Mouse (Mus musculus): ENCODE results near the gene Fndc4. TPM values are rescaled to one million over a fixed set of nuclear protein-coding genes. Genes with fewer than 3 reads are reported as not detected.

Gene Fndc4
- 1 to 10 TPM; 1.5 to 1.6 TPM for total RNA-seq (2021)
- long read RNA-seq, experiment 1, result 0 reads
- long read RNA-seq, experiment 2, result 0 reads

DNA sequence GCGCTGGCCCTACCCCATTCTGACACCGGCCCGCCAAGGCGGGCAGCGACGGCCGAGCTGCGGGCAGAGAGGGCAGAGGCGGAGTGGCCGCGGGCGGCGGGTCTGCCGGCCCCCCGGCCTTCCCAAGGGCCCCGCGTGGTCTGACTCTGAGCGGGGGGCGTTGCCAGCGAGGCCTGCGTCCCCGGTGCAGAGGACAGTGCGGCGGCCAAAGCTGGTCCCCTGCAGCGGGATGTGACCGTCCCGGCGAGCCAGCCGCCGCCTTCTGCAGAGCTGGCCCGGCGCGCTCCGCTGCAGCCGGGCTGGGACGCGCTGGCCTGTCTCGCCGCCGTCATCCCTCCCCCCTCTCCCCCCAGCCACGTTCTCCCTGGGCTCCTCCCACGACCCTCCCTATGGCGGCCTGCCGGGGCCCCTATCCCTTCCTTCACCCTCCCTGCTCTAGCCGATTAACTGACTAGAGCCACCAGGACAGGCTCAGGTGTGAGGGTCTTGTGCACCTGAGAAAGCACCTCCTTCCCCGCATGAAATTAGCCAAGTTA is at the start of gene Fndc4:
TSS of gene Fndc4 (minus strand) at position 475 of the 536 bp plus-strand sequence.
- no peak for DNase-seq (ENCODE audit: low spot score)

DNA sequence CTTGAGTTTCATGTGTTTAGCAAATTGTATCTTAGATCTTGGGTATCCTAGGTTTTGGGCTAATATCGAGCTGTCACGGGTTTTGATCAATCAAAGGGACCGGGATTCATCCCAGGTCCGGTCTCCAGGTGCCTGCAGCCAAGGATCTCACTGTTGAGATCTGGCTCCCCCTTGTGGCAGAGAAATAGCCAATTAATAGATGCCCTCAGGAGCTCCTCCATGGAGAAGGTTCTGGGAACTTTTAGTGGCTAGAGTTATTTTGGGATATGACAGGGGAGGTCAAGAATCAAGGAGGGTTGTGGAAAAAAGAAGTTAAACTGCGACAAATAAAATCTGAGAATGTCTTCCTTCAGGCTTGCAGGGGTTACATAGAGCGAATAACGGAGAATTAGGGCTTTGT is 32.4 kb upstream of the Fndc4 start:
- peak; percentile 72 for DNase-seq (ENCODE audit: low spot score)

DNA sequence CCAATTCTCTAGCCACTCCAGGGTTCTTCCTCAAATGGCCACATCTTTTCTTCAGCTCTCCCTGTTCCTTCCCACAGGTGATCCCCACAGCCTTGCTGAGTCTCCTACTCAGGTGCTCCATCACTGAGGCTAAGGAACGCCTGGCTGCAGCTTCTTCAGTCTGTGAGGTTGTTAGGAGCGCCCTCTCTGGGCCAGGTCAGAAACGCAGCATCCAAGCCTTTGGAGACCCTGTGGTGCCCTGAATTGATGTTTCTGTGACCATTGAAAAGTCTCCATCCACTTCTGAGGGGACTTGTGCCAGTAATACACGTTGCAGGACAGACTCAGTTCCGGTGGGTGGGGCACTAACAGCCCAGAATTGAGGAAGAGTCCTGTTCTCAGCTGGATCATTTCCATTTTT is 31.0 kb upstream of the Fndc4 start:
- no peak for DNase-seq (ENCODE audit: low spot score)

DNA sequence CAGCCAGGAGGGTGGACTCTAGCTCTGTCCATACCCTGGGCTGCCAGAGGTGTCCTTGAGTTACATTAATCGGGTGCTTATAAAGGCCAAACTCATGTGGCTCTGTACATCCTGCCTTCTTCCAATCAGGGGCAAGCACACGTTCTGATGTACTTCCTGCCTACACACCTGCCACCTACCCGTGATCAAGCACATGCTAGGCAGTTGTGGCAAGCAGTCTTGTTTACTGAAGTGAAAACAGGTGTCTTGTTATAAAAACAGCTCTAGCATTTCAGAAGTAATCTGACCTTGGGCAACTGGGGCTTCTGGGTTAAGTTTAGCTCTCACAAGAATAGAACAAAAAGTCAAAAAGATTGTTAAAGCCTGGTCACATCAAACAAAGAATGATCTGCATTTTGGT is 28.2 kb upstream of the Fndc4 start:
- no peak for DNase-seq (ENCODE audit: low spot score)

DNA sequence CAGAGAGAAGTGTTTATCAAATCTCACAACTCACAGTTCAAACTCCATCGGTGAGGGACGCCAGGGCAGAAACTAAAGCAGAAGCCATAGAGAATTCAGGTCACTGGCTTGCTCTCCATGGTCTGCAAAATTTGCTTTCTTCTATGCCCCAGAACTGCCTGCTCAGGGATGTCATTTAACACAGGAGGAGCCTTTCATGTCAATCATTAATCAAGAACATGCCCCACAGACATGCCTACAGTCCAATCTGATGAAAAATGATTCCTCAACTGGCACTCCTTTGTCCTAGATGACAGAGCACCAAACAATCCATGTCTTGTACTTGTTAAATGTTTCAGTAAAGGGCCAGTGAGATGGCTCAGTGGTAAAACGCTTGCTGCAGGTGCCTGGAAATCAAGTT is 26.9 kb upstream of the Fndc4 start:
- DNase-seq (ENCODE audit: low spot score), result no peak

DNA sequence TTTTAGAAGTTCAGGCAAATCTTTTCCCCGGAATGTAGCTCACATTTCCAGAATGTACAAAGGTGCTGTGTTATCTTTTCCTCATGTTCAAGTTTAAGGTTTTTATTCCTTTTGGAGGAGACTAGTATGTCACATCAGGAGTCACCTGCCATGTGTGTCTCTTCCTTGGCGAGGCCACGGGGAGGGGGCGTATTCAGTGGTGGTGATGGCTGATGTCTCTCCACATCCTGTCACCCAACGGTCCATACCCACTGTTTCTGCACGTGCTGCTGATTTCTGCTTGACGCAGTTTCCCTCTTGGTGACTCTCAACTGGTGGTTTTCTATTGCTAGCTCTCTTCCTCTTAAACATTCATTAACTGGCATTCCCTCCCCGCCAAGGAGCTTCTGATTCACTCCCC is 16.9 kb upstream of the Fndc4 start:
- no peak for DNase-seq (ENCODE audit: low spot score)

DNA sequence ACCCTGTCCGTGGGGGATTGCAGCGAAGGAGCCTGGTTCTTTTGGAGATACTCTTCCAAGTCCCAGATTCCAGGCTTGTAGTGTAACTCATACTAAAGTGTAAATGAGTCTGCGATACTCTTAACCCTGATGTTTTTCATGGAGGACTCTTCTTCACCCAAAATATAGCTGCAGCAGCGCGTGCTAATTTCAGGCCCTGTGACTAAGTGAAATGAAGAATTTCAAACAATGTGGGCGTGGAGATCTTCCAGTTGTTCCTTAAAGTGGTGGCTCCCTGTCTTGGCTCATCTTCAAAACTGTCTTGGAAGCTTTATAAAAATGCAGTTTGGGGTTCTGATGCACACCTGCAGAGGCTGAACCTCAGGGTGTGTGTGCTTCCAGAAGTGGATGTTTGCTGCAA is 7.2 kb upstream of the Fndc4 start:
- no peak for DNase-seq (ENCODE audit: low spot score)

DNA sequence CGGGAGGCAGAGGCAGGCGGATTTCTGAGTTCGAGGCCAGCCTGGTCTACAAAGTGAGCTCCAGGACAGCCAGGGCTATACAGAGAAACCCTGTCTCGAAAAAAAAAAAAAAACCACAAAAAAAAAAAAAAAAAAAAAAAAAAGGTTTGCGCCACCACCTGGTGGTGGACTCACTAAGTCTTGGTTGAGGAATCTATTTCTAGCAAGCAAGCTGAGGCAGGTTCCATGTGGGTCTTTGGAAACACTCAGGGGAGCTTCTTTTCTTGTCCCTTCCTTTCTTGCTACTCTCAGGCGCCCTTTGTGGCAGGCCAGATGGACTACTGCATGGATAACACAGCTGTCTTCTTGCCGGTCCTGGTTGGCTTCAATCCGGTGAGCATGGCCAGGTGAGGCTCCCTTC is 6.0 kb upstream of the Fndc4 start:
- no peak for DNase-seq (ENCODE audit: low spot score)

DNA sequence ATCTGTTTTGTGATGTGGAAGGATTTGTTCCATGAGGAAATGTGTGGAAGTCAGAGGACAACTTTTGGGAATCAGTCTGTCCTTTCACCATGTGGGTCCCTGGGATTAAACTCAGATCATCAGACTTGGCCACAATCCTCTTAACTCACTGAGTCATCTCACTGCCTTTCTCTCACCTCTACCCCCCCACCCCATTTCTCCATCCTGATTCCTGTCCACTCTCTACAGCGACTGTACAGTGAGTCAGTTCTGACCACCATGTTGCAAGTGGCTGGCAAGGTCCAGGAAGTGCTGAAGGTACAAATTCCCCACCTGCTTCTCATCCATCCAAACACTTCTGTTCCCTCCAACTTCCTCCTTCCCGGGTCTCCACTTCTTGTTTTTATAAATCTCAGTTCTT is 2.6 kb upstream of the Fndc4 start:
- DNase-seq (ENCODE audit: low spot score), result no peak

DNA sequence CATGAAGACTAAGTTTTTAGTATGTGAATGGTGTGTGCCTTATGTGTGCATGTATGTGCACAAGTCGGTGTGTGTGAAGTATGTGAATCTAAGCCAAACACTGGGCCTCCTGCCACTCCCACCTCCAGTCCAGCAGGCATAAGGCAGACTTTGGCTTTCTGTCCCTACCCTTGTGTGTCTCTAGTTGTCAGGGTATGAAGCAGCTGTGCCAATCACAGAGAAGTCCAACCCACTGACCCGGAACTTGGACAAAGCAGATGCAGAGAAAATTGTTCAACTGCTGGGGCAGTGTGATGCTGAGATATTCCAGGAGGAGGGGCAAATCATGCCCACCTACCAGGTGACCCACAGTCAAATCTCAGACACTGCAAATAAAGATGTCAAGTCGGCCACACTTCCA is 2.1 kb upstream of the Fndc4 start:
- no peak for DNase-seq (ENCODE audit: low spot score)

DNA sequence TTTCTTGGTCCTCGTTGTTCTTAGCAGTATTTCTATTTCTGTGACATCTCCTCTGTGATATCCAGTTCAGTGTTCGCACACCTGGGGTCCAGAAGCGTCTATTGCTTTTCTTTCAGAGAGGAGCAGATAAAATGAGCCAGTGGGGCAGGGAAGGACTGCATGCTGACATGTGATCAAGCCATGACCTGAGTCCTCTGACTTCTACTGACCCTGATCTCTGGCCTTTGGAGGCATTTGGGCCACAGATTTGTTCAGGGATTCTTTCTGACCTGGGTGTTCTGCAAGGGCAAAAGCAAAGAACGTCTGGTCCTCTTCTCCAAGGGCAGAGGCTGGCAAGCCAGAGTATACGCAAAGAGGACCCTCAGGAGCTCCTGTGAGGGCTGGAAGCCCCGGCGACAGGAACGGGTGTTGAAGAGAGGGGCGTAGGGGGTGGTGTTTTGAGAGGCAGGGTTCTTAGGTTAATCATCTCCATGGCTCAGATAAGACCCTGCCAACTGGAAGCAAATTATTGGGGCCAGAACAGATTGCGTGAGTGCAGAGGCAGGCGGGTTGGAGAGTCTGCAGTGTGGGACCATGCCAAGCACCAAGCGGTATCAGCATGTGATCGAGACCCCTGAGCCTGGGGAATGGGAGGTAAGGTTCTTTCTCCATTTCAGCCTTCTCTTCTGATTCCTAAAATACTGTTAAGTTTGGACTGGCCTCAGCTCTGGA is 1.3 kb upstream of the Fndc4 start, which contains the start of gene Gckr:
TSS of gene Gckr (plus strand) at position 397 of the 711 bp plus-strand sequence.
- DNase-seq (ENCODE audit: low spot score), result no peak

DNA sequence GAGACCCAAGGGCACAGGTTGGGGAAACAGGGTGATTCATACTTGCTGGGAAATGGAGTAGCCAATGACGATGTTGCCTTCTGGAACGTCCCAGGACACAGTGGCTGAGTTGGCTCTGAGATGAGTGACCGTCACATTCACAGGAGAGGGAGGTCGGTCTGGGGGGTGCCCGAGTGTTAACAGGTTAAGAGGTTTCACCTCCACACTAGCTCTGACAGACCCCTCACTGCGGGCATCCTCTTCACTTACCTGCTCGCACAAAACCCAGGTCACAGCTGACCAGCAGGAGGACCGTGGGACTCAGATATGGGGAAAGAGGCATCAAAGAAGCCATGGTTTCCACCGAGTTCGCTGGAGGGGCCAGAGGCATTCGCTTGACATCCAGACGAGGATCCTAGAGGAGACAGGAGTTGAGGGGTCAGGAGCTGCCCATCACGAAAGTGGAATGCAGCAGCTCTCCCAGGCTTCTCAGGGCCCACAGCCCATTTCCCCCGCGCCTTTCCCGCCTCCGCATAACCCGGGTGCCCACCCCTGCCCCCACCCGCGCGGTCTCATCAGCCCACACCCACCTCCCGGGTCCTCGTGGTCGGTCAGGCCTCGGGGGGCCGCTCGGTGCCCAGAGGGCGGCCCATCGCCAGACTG is 795 bp downstream of the Fndc4 start:
- DNase-seq (ENCODE audit: low spot score), result no peak

DNA sequence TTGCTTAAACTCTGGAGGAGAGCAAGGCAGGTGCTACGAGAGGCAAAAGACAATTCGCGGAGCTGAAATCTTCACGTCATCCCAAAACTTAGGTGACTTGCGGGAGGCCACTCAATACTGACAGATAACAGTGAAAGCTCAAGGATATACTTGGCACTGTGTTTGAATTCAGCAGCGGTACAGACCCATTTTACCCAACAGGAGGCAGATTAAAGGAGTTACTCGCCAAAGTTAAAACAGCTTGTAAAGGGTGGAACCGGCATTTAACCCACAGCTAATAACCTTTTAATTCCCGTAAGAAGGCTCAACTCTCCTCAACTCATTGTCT is 4.6 kb downstream of the Fndc4 start:
- DNase-seq (ENCODE audit: low spot score), result no peak

DNA sequence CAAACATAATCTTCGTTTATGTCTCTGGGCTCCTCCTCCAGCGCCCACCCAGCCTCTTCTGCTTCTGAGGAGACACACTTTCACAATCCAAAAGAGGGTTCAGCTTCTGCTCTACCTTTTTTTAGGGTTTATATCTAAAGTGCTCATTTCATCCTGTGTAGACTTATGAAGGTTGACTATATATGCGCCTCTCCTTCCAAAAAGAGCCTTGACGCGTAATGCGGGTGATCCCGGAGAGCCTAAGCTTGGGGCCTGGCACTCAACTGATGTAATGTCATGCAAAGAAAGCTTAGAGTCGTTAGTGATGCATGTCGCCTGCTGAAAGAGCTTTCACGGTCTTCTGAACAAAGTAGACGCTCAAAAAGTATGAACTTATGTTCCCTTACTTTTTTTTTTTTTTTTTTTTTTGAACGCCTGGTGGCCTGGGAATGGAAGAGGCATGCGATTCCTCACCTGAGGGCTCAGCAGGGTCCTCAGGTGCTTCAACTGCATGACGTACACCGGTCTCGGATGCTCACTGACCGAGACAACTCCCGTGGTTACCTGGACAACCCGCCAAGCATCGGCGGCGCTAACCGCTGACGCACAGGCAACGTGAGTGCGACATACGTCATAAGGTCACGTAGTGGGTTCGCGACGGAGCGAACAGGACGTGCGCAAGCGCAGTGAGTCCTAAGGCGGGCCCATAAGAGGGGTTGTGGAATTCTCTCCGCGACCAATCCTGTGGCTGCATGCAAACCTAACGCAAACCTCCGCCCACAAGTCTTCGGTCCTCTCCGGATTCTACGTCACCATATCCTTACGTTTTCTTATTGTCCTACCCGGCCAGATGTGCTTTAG is 5.1 kb downstream of the Fndc4 start, which contains the start of gene Ift172:
TSS of gene Ift172 (minus strand) at position 596 of the 840 bp plus-strand sequence.
- peak; percentile 97 for DNase-seq (ENCODE audit: low spot score)

DNA sequence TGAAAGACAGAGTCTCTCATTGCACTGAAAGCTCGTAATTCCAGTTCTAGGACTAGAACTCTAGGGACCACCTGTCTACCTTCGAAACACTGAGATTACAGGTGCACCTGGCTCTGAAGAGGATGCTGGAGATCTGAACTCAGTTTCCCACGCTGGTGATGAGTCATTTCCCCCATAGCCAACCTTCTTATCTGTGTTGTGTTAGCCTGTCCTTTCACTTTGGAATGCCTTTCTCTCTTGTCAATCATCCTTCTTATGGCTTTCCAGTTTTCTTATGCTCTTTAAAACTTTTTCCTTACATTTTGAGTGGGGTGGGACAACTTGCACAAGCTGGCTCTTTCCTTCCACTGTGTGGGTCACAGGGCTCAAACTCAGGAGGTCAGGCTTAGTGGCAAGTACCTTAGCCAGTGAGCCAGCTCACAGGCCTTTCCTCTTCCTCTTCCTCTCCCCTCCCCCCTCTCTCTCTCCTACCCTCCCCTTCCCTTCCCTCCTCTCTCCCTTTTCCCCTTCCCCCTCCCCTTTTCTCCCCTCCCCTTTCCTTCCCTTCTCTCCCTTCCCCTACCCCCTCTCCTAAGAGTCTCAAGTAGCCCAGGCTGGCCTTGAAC is 6.2 kb downstream of the Fndc4 start:
- no peak for DNase-seq (ENCODE audit: low spot score)

DNA sequence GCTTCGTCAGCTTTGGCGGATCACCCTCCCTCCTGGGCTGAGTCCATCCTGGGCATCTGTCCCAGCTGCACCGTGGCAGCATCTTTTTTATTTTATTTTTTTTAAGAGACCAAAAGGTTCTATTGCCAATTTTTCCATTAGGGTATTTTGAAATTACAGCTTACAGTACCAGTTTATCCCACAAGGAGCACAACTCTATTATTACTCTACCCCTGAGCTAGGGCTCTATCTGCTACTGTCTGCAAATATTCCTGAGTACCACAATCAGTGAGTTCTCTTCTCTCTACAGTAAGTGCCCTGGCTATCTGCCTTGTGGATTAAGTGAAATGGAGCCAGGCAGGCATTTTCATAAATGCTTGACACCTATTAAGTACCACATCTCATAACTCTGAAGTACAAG is 7.2 kb downstream of the Fndc4 start:
- no peak for DNase-seq (ENCODE audit: low spot score)

DNA sequence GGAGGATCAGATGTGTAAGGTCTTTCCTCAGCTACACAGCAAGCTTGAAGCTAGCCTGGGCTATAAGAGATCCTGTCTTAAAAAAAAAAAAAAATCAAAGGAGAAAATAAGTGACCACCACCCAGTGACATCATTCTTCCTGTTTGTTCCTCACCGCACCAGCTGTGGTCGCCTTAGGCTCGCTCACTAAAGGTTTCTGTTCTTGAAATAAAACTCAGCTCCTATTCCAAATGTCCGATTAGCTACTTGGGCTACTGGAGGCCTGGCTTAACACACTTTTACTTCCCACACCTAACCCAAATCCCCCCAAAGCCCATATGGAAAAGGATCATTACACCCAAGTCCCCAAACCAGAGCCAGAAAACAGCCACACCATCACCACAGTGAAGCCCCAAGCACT is 7.7 kb downstream of the Fndc4 start:
- no peak for DNase-seq (ENCODE audit: low spot score)

DNA sequence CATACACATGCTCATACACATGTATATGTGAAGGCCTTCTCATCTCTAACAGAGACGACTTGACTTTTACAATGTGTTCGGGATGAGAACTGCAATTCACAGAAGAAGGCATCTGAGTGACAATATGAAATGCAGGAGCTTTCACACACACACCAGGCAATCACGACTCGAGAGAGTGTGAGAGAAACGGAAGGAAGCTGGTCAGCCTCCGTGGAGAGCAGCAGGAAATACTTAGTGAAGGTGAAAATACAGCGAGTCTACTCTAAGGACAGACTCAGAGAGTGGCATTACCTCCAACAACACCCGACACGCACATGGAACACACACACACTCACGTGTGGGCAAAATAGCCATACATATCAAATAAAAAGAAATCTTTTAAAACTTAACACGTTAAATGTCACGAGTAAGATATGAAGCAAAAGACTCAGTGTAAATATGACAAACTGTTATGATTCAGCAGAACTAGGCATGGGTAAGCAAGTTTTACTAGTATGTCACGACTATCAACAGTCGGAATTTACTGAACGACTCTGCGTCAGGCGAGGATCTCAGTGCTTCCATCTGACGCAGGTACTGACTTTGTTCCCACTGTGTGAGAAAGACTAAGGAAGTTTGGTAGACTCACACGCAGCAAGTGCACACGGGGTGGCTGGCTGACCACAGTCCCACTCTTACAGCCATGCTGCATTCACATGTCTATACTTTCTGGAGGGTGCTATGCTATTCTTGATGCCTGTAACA is 16.5 kb downstream of the Fndc4 start:
- DNase-seq (ENCODE audit: low spot score), result no peak

DNA sequence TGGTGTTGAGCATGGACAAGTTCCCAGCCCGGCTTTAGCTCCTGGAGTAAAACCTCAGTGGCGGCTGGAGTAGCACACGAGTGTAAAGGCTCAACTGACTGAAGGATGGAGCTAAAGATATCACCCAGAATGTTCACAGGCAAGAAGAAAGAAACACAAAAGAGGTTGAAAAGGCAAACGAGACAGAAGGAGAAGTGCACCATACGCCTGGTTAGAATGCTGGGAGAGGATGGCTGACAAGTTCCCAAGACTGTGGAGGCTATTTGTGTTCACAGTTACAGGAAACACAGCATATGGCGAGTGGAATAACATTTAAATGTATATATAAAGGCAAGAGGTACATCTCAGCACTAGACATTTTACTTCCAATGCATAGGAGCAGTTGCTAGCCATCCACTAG is 22.9 kb downstream of the Fndc4 start:
- DNase-seq (ENCODE audit: low spot score), result no peak

DNA sequence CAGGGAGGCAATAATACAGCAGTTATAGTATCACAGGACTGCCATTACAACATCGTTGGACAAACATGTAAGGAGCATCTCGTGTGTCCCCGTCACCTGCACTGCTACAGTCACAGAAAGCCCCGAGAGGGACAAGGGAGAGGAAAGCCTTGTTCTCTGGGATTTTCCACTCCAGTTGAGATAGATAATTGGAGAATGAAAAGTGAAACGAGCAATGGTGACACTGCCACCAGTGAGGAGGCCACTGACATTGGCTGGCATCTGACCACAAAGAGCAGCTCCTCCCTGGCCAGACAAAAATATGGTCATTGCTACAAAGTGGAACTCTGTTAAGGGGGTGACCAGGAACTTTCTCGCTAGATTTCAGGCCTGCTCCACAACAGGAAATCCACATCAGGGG is 28.2 kb downstream of the Fndc4 start:
- no peak for DNase-seq (ENCODE audit: low spot score)

DNA sequence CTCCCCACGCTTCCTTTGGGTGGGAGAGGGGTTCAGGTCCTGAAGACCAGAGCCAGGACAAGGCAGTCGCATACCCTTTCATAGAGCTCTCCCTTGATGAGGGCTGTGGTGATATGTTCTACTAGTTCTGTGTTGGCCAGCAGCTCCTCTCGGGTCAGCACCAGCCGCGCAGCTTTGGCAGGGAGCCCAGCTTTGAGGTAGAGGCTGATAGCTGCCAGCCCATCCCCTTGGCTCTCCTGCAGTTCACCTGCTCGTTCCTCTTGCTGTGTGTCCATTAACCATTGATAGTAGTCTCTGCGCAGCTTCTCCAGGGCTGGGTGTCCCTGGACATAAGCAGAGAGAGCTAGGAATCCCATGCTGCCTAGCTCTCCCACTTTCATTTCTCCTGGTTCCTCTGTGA is 29.8 kb downstream of the Fndc4 start:
- DNase-seq (ENCODE audit: low spot score), result no peak

All from gastrocnemius, adult 18-20 months (tissue).